8 mouse cellular contexts compared by ENCODE assay signal in the genomic region with DNA sequence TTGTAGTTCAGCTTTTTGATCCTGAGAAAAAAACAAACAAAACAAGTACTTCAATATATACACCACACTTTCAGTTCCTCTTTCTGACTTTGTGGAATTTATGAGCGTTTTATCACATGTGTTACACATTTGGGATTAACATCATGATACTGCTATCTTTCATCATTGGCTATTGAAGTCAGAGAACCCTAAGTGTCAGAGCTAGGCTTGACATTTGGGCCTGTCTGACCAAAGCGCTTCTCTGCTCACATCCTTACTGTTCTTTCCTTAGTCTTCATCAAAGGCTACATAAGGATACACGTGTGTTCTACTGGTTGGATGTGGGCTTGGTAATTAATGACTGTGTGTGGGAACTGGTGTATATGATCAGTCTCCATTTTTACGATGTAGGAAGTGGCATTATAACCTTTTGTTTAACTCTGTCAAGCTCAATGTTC. TPM values are rescaled to one million over a fixed set of nuclear protein-coding genes. Genes with fewer than 3 reads are reported as not detected.
DNase-seq lines count a peak whose midpoint lies in the region; ATAC-seq and TF ChIP-seq lines count a peak whose summit lies in the region.

No protein-coding gene starts in this region.

- H3K27ac ChIP-seq in limb, embryonic 12.5 days, result no peak overlapping the region
- no peak overlapping the region for H3K27ac ChIP-seq in limb, embryonic 10.5 days
- H3K27ac ChIP-seq in embryonic facial prominence, embryonic 14.5 days (replicated peaks; ENCODE audit: low read depth, low read length), result 0 out of 2 replicates have a peak overlapping the region, but pooled peaks have one; percentile 90
- H3K27ac ChIP-seq in limb, embryonic 14.5 days (replicated peaks; ENCODE audit: low read depth, low read length), result no peak overlapping the region
- H3K27ac ChIP-seq in neural tube, embryonic 14.5 days (ENCODE audit: low read depth, low read length), result peak overlapping the region; percentile 66; the same call in 1 of the 2 replicates

- H3K36me3 ChIP-seq in limb, embryonic 12.5 days, result peaks cover 8% of the 10 kb centered on the region
- peaks cover 36% of the 10 kb centered on the region for H3K36me3 ChIP-seq in limb, embryonic 10.5 days
- peaks cover 32% of the 10 kb centered on the region for H3K36me3 ChIP-seq in embryonic facial prominence, embryonic 14.5 days (ENCODE audit: control insufficient read depth, insufficient read depth, low read length)
- H3K36me3 ChIP-seq in limb, embryonic 14.5 days (ENCODE audit: control insufficient read depth, insufficient read depth, low read length), result peaks cover 19% of the 10 kb centered on the region
- no peaks in the 10 kb centered on the region for H3K36me3 ChIP-seq in neural tube, embryonic 14.5 days (ENCODE audit: control insufficient read depth, insufficient read depth, low read length)

- 0 out of 2 replicates have a peak overlapping the region, but pooled peaks have one; percentile 90 for H3K9ac ChIP-seq in limb, embryonic 12.5 days (replicated peaks)
- peak overlapping the region; percentile 93; the same call in 1 of the 2 replicates for H3K9ac ChIP-seq in embryonic facial prominence, embryonic 14.5 days (ENCODE audit: low read depth, low read length)
- peak overlapping the region; percentile 89; the same call in 1 of the 2 replicates for H3K9ac ChIP-seq in limb, embryonic 14.5 days (ENCODE audit: low read depth, low read length, severe bottlenecking)
- peak overlapping the region; percentile 62; the same call in 1 of the 2 replicates for H3K9ac ChIP-seq in neural tube, embryonic 14.5 days (replicated peaks; ENCODE audit: low read depth, low read length)

- WGBS in limb, embryonic 12.5 days, result 65% methylated on average over 4 of the region's 4 CpGs
- 76% methylated on average over 4 of the region's 4 CpGs for WGBS in limb, embryonic 10.5 days
- 74% methylated on average over 4 of the region's 4 CpGs for WGBS in embryonic facial prominence, embryonic 14.5 days
- 65% methylated on average over 4 of the region's 4 CpGs for WGBS in limb, embryonic 14.5 days
- WGBS in neural tube, embryonic 14.5 days, result 80% methylated on average over 4 of the region's 4 CpGs

- peak overlapping the region; percentile 69 for H3K4me2 ChIP-seq in limb, embryonic 12.5 days
- H3K4me2 ChIP-seq in embryonic facial prominence, embryonic 14.5 days (ENCODE audit: low read depth, low read length), result peak overlapping the region; percentile 83
- H3K4me2 ChIP-seq in limb, embryonic 14.5 days (replicated peaks; ENCODE audit: low read depth, low read length, severe bottlenecking), result peak overlapping the region; percentile 74
- H3K4me2 ChIP-seq in neural tube, embryonic 14.5 days (ENCODE audit: low read depth, low read length), result peak overlapping the region; percentile 70

- no peak for DNase-seq in limb, embryonic 10.5 days (ENCODE audit: low spot score)
- no peak for DNase-seq in embryonic facial prominence, embryonic 14.5 days (ENCODE audit: low spot score)
- no peak for DNase-seq in limb, embryonic 14.5 days (ENCODE audit: low spot score)
- DNase-seq in left cerebral cortex, postnatal 4 days, result no peak
- DNase-seq in cerebellum, postnatal 25 days, result no peak
- no peak for DNase-seq in adrenal gland, postnatal 10 days

- no peaks in the 10 kb centered on the region for H3K9me3 ChIP-seq in limb, embryonic 12.5 days
- H3K9me3 ChIP-seq in limb, embryonic 10.5 days (replicated peaks), result no peaks in the 10 kb centered on the region
- no peaks in the 10 kb centered on the region for H3K9me3 ChIP-seq in embryonic facial prominence, embryonic 14.5 days (ENCODE audit: control insufficient read depth, low read length)
- H3K9me3 ChIP-seq in limb, embryonic 14.5 days (ENCODE audit: control insufficient read depth, low read length), result no peaks in the 10 kb centered on the region
- H3K9me3 ChIP-seq in neural tube, embryonic 14.5 days (ENCODE audit: control insufficient read depth, low read length), result no peaks in the 10 kb centered on the region

- TF ChIP-seq POLR2A in limb, embryonic 14.5 days (IDR thresholded peaks at IDR 0.05; ENCODE audit: borderline replicate concordance, extremely low read depth, insufficient read depth, insufficient read length), result no peak

- peaks cover 13% of the 10 kb centered on the region for H3K4me1 ChIP-seq in limb, embryonic 12.5 days (replicated peaks)
- peaks cover 24% of the 10 kb centered on the region for H3K4me1 ChIP-seq in limb, embryonic 10.5 days
- H3K4me1 ChIP-seq in embryonic facial prominence, embryonic 14.5 days (ENCODE audit: control insufficient read depth, insufficient read depth, low read length), result peaks cover 19% of the 10 kb centered on the region
- peaks cover 11% of the 10 kb centered on the region for H3K4me1 ChIP-seq in limb, embryonic 14.5 days (ENCODE audit: control insufficient read depth, insufficient read depth, low read length)
- peaks cover 12% of the 10 kb centered on the region; the same call in 1 of the 2 replicates for H3K4me1 ChIP-seq in neural tube, embryonic 14.5 days (ENCODE audit: control insufficient read depth, insufficient read depth, low read length)

- intact Hi-C loops in left cerebral cortex, postnatal 4 days (cut with DNase I), result no loop called here

- no peak for ATAC-seq in limb, embryonic 12.5 days (ENCODE audit: insufficient number of reproducible peaks, insufficient read depth, low FRiP score, low TSS enrichment, low read depth)
- ATAC-seq in embryonic facial prominence, embryonic 14.5 days (ENCODE audit: low read depth), result no peak
- ATAC-seq in limb, embryonic 14.5 days (ENCODE audit: low FRiP score, low read depth), result no peak
- no peak for ATAC-seq in neural tube, embryonic 14.5 days (ENCODE audit: low read depth)

- H3K4me3 ChIP-seq in limb, embryonic 12.5 days (replicated peaks), result peak overlapping the region; percentile 93; the same call in 1 of the 2 replicates
- H3K4me3 ChIP-seq in limb, embryonic 10.5 days, result no peak overlapping the region
- H3K4me3 ChIP-seq in embryonic facial prominence, embryonic 14.5 days (ENCODE audit: low read depth, low read length), result peak overlapping the region; percentile 95
- peak overlapping the region; percentile 92; the same call in 1 of the 2 replicates for H3K4me3 ChIP-seq in limb, embryonic 14.5 days (replicated peaks; ENCODE audit: low read length)
- H3K4me3 ChIP-seq in neural tube, embryonic 14.5 days (ENCODE audit: low read depth, low read length), result peak overlapping the region; percentile 48

- H3K27me3 ChIP-seq in limb, embryonic 12.5 days, result no peaks in the 10 kb centered on the region
- no peaks in the 10 kb centered on the region for H3K27me3 ChIP-seq in limb, embryonic 10.5 days (ENCODE audit: low read depth, poor library complexity, severe bottlenecking)
- H3K27me3 ChIP-seq in embryonic facial prominence, embryonic 14.5 days (replicated peaks; ENCODE audit: control insufficient read depth, insufficient read depth, low read length), result no peaks in the 10 kb centered on the region
- H3K27me3 ChIP-seq in limb, embryonic 14.5 days (ENCODE audit: control insufficient read depth, insufficient read depth, low read length), result no peaks in the 10 kb centered on the region
- H3K27me3 ChIP-seq in neural tube, embryonic 14.5 days (ENCODE audit: control insufficient read depth, insufficient read depth, low read length), result no peaks in the 10 kb centered on the region

RNA-seq across cellular contexts. Expression of gene Alg9, which starts 0.8 kb away (rescaled TPM):
- 39.0 and 41.9 TPM in 2 replicates for polyA plus RNA-seq in limb, embryonic 12.5 days (2016; fragmentation: Nextera tagmentation; extraction: Ambion mirVana)
- polyA plus RNA-seq in limb, embryonic 10.5 days (2016; fragmentation: Nextera tagmentation; extraction: Ambion mirVana), result 42.2 and 43.0 TPM in 2 replicates
- 35.7 and 38.2 TPM in 2 replicates for polyA plus RNA-seq in embryonic facial prominence, embryonic 14.5 days (2014; fragmentation: Nextera tagmentation; extraction: Ambion mirVana)
- 33.2 and 41.9 TPM in 2 replicates for polyA plus RNA-seq in limb, embryonic 14.5 days (2012; rRNA removed)
- 35.8 and 35.9 TPM in 2 replicates for polyA plus RNA-seq in limb, embryonic 14.5 days (2014; fragmentation: Nextera tagmentation; extraction: Ambion mirVana)
- polyA plus RNA-seq in neural tube, embryonic 14.5 days (2014; fragmentation: Nextera tagmentation; extraction: Ambion mirVana), result 59.8 and 60.3 TPM in 2 replicates
- 10 to 100 TPM; 52.7 to 53.8 TPM for total RNA-seq in left cerebral cortex, postnatal 4 days (2021)
- total RNA-seq in adrenal gland, postnatal 10 days (2021), result 10 to 100 TPM; 27.9 to 28.0 TPM

RNA-seq across cellular contexts. Expression of gene 1110032A03Rik, which starts 1.3 kb away (rescaled TPM):
- 24.8 and 33.2 TPM in 2 replicates for polyA plus RNA-seq in limb, embryonic 12.5 days (2016; fragmentation: Nextera tagmentation; extraction: Ambion mirVana)
- 19.7 and 25.8 TPM in 2 replicates for polyA plus RNA-seq in limb, embryonic 10.5 days (2016; fragmentation: Nextera tagmentation; extraction: Ambion mirVana)
- polyA plus RNA-seq in embryonic facial prominence, embryonic 14.5 days (2014; fragmentation: Nextera tagmentation; extraction: Ambion mirVana), result 32.5 and 41.2 TPM in 2 replicates
- polyA plus RNA-seq in limb, embryonic 14.5 days (2012; rRNA removed), result 27.1 and 27.6 TPM in 2 replicates
- 25.5 and 29.5 TPM in 2 replicates for polyA plus RNA-seq in limb, embryonic 14.5 days (2014; fragmentation: Nextera tagmentation; extraction: Ambion mirVana)
- 64.1 and 66.7 TPM in 2 replicates for polyA plus RNA-seq in neural tube, embryonic 14.5 days (2014; fragmentation: Nextera tagmentation; extraction: Ambion mirVana)
- 10 to 100 TPM; 16.6 to 18.6 TPM for total RNA-seq in left cerebral cortex, postnatal 4 days (2021)
- total RNA-seq in adrenal gland, postnatal 10 days (2021), result 10 to 100 TPM; 31.2 to 32.2 TPM

RNA-seq across cellular contexts. Expression of gene Fdxacb1, which starts 6.0 kb away (rescaled TPM):
- 10.9 and 11.3 TPM in 2 replicates for polyA plus RNA-seq in limb, embryonic 12.5 days (2016; fragmentation: Nextera tagmentation; extraction: Ambion mirVana)
- polyA plus RNA-seq in limb, embryonic 10.5 days (2016; fragmentation: Nextera tagmentation; extraction: Ambion mirVana), result 12.6 and 14.0 TPM in 2 replicates
- 10.2 and 14.2 TPM in 2 replicates for polyA plus RNA-seq in embryonic facial prominence, embryonic 14.5 days (2014; fragmentation: Nextera tagmentation; extraction: Ambion mirVana)
- polyA plus RNA-seq in limb, embryonic 14.5 days (2012; rRNA removed), result 7.4 and 7.7 TPM in 2 replicates
- 10.6 and 10.8 TPM in 2 replicates for polyA plus RNA-seq in limb, embryonic 14.5 days (2014; fragmentation: Nextera tagmentation; extraction: Ambion mirVana)
- 11.2 and 11.5 TPM in 2 replicates for polyA plus RNA-seq in neural tube, embryonic 14.5 days (2014; fragmentation: Nextera tagmentation; extraction: Ambion mirVana)
- 1 to 10 TPM; 5.9 to 8.3 TPM for total RNA-seq in left cerebral cortex, postnatal 4 days (2021)
- 1 to 10 TPM; 4.6 to 7.8 TPM for total RNA-seq in adrenal gland, postnatal 10 days (2021)

RNA-seq across cellular contexts. Expression of gene Hspb2, which starts 21.9 kb away (rescaled TPM):
- 13.3 and 19.2 TPM in 2 replicates for polyA plus RNA-seq in limb, embryonic 12.5 days (2016; fragmentation: Nextera tagmentation; extraction: Ambion mirVana)
- polyA plus RNA-seq in limb, embryonic 10.5 days (2016; fragmentation: Nextera tagmentation; extraction: Ambion mirVana), result not detected in 2 replicates
- 112 and 136 TPM in 2 replicates for polyA plus RNA-seq in embryonic facial prominence, embryonic 14.5 days (2014; fragmentation: Nextera tagmentation; extraction: Ambion mirVana)
- 53.0 and 61.6 TPM in 2 replicates for polyA plus RNA-seq in limb, embryonic 14.5 days (2012; rRNA removed)
- polyA plus RNA-seq in limb, embryonic 14.5 days (2014; fragmentation: Nextera tagmentation; extraction: Ambion mirVana), result 47.8 and 78.7 TPM in 2 replicates
- polyA plus RNA-seq in neural tube, embryonic 14.5 days (2014; fragmentation: Nextera tagmentation; extraction: Ambion mirVana), result 0.72 TPM in 1 of 2 replicates, not detected in the other
- total RNA-seq in left cerebral cortex, postnatal 4 days (2021), result 1 to 10 TPM; 1.0 to 1.3 TPM
- 10 to 100 TPM in 1 of 2 experiments, 1 to 10 TPM in 1; 5.1 to 13.5 TPM for total RNA-seq in adrenal gland, postnatal 10 days (2021)

RNA-seq across cellular contexts. Expression of gene Cryab, which starts 22.9 kb away (rescaled TPM):
- 28.0 and 31.2 TPM in 2 replicates for polyA plus RNA-seq in limb, embryonic 12.5 days (2016; fragmentation: Nextera tagmentation; extraction: Ambion mirVana)
- polyA plus RNA-seq in limb, embryonic 10.5 days (2016; fragmentation: Nextera tagmentation; extraction: Ambion mirVana), result 2.4 and 3.1 TPM in 2 replicates
- polyA plus RNA-seq in embryonic facial prominence, embryonic 14.5 days (2014; fragmentation: Nextera tagmentation; extraction: Ambion mirVana), result 218 and 275 TPM in 2 replicates
- 78.2 and 80.7 TPM in 2 replicates for polyA plus RNA-seq in limb, embryonic 14.5 days (2012; rRNA removed)
- polyA plus RNA-seq in limb, embryonic 14.5 days (2014; fragmentation: Nextera tagmentation; extraction: Ambion mirVana), result 87.2 and 117 TPM in 2 replicates
- polyA plus RNA-seq in neural tube, embryonic 14.5 days (2014; fragmentation: Nextera tagmentation; extraction: Ambion mirVana), result 3.4 and 14.5 TPM in 2 replicates
- total RNA-seq in left cerebral cortex, postnatal 4 days (2021), result 10 to 100 TPM; 39.1 to 40.9 TPM
- 100 to 1,000 TPM in 1 of 2 experiments, 10 to 100 TPM in 1; 55.3 to 197 TPM for total RNA-seq in adrenal gland, postnatal 10 days (2021)

Comparison
In these comparisons a context has a peak if more than half of its experiments do, and no peak if none do; other contexts are left out.
1. H3K27ac ChIP-seq: peak in embryonic facial prominence, embryonic 14.5 days (single experiment) and neural tube, embryonic 14.5 days (single experiment); none in limb, embryonic 12.5 days (single experiment), limb, embryonic 10.5 days (single experiment) and limb, embryonic 14.5 days (single experiment).
2. Peak in every context shown above with its lines, with median percentiles within 50 percentile points of each other: H3K4me2 ChIP-seq and H3K9ac ChIP-seq.